Mouse (Mus musculus): ENCODE results near the gene Crybg3.

DNA sequence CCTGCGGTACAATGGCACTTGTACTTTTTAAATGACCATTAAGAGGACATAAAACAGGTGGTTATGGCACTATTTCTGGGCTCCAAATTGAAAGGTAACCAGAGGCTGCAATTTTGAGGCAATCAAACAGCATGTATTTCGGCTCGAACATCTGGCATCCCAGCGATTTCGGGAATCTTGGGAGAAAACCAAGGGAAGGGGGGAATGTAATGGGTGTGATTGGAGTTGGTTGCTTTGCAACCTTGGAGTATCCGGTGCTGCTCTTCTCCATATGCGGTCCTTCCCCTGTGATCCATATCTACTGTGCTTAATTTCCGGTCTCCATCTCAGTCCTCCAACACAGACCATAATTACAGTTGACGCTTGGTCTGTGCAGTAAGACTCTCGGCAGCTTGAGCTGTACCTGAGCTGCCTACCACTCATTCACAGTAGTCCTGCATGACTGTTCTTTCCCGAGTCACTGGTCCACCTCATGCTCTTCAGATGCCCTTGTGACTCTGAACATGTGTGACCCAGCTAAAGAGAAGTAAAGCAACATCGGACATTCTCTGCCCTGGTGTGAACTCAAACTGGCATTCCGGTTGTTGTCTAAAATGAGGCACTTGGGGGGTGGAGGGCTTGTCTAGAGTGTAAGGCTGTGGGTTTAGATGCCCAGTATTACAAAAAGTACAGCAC lies 12.3 kb downstream of the Crybg3 start:
- no peak for TF ChIP-seq GATA1 (IDR thresholded peaks at IDR 0.05; ENCODE audit: borderline replicate concordance, low read length)
- no peak for TF ChIP-seq CTCF (IDR thresholded peaks at IDR 0.05; ENCODE audit: low read depth, low read length)
- TF ChIP-seq TAL1 (conservative IDR thresholded peaks at IDR 0.05; ENCODE audit: low read depth, low read length): no peak

Measured in G1E (cell line).